Mouse (Mus musculus) gastrocnemius, postnatal 36 days (tissue): ENCODE measurements around the gene Snrnp70. TPM values are rescaled to one million over a fixed set of nuclear protein-coding genes. Genes with fewer than 3 reads are reported as not detected.

Source experiments
- DNase-seq, 2 experiments: peaks; one replicate each; pipeline ENCODE4 v3.0.0; 2022
- intact Hi-C: fragments of 180-260 bp; cut with DNase I; formaldehyde crosslinking; loops from one replicate; pipeline ENCODE4 v1.15.1; 2025
- long read RNA-seq, 2 experiments: library from polyadenylated mRNA; stranded (forward); transcript quantifications; one replicate each; pipeline ENCODE4 v2.0.0; 2021
- total RNA-seq, 2 experiments: library from RNA; stranded (reverse); gene quantifications; 2 replicates each; pipeline ENCODE4 v1.2.3; 2021

Gene Snrnp70
- 10 to 100 TPM; 70.2 to 84.1 TPM for total RNA-seq
- long read RNA-seq, experiment 1, partial matches to known transcripts: 1 of 44 reads
- long read RNA-seq, experiment 1, other reads (novel, unspliced or antisense): 42 of 44 reads
- long read RNA-seq, experiment 2, partial matches to known transcripts: 0 of 45 reads
- long read RNA-seq, experiment 2, other reads (novel, unspliced or antisense): 41 of 45 reads

DNA sequence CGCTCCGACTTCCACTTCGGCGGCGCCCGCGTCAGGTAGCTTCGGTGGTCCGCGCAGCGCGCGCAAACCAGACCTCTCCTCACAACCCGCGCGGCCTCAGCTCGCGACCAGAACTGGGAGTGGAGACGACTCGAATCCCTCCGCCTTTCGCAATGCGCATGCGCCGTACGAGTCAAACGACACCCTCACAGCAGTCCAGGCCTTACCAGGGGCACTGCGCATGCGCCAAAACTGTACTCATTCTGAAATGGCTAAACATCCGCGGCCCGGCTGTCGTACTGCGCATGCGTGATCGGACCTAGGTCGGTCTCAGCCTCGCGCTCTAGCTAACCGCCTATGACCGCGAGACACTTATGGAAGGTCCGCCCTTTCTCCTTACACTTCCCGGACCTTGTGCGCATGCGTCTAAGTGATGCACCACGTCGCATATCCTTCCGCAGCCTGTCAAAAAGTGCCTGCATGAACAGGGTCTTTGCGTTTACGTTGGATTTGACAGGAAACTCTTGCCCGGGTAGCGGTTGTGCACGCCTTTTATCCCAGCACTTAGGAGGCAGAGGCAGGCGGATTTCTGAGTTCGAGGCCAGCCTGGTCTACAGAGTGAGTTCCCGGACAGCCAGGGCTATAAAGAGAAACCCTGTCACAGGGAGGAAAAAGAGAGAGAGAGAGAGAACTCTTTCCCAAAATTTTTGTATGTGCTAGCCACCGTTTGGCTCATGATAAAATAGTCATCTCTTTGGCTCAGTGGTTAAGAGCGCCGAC is at the start of gene Snrnp70:
Snrnp70 (minus strand) TSS at position 165 of the 759 bp plus-strand sequence.
- intact Hi-C loops: loop anchor here (5.0 kb wide), 1 partner anchor 93 kb away; no protein-coding TSS in a partner anchor

GRCm38 (mm10) chr7:45443526-45444420 is 48.2 kb upstream of the Snrnp70 start:
- intact Hi-C loops: no loop called here

More for the DNA sequence above, at the start of gene Snrnp70:
- DNase-seq: peak; percentile 100

DNA sequence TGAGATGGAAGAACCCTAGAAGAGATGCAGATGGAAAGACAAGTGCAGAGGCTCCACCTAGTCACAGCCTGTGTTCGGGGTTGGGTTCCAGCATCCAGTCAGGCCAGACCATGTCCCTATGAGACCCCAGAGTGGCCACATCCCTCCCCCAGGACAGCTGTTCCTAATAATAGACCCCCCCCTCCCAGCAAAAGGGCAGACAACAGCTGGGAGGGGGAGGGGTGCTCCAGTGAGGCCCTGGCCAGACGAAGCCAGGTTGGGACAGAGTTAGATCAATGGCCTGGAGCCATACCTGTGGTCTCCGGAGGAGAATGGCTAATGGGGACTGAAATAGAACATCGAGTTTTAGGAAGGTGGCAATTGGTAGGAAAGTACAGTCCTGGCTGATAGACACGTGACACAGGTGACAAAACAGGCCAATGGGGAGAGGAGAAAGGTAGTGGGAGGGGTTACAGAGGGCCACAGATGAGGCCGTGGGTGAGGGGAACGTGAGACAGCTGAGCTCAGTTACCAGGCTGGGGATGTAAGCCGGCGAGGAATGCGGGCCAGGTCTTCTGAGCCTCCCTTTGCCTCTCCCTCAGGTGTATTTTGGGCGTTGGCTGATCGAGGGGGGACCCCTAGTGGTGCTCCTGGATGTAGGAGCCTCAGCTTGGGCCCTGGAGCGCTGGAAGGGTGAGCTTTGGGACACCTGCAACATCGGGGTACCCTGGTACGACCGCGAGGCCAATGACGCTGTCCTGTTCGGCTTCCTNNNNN is 42.2 kb upstream of the Snrnp70 start, which contains the start of gene Ruvbl2:
Ruvbl2 (minus strand) TSS at position 576 of the 756 bp plus-strand sequence.
- intact Hi-C loops: loop anchor here (1.0 to 5.0 kb wide), 2 partner anchors 31 to 135 kb away; no protein-coding TSS in a partner anchor
- peak; percentile 52 to 54 for DNase-seq

More at GRCm38 (mm10) chr7:45443526-45444420, 48.2 kb upstream of the Snrnp70 start:
- DNase-seq: no peak

DNA sequence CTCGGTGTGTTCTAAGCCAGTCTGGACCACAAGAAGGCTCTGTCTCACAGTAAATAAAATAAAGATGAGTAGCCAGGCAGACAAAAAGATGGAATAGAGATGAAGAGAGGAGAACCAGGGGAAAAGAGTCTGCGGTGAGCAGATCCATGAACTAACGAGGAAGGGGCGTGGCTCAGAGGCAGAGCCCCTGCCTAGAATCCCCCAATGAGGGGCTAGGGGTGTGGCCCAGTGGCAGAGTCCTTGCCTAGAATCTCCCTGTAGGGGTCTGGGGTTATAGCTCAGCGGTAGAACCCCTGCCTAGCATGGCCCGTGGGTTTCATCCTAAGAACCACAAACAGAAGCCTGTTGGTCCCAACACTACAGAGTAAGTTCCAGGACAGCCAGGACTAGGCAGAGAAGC is 41.5 kb upstream of the Snrnp70 start:
- intact Hi-C loops: loop anchor here (5.0 kb wide), 1 partner anchor 135 kb away; no protein-coding TSS in a partner anchor
- DNase-seq: no peak

DNA sequence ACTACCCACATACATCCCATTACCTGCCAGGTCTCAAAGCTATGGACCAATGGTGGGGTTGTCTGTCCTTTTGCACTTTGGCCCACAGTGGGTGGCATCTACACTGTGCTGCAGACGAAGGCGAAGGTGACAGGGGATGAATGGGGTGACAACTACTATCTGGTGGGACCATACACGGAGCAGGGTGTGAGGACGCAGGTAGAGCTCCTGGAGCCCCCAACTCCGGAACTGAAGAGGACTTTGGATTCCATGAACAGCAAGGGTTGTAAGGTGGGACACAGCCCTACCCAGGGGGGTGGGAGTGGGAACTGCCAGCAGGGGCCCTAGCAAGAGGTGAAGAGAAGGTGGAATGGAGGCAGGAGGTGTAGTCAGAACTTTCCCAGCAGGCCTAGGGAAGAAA is 40.9 kb upstream of the Snrnp70 start:
- no peak for DNase-seq
- intact Hi-C loops: loop anchor here (5.0 kb wide), 1 partner anchor 134 kb away; no protein-coding TSS in a partner anchor

- peak in 1 of 2 experiments; percentile 32 for DNase-seq
- intact Hi-C loops: loop anchor here (5.0 kb wide), 1 partner anchor 133 kb away; no protein-coding TSS in a partner anchor
Measured at GRCm38 (mm10) chr7:45435038-45435437, 39.5 kb upstream of the Snrnp70 start.

GRCm38 (mm10) chr7:45434203-45435015 is 38.9 kb upstream of the Snrnp70 start, which contains the start of gene Gys1:
Gys1 (plus strand) TSS chr7:45434844.
- peak; percentile 100 for DNase-seq
- intact Hi-C loops: loop anchor here (5.0 kb wide), 1 partner anchor 132 kb away; no protein-coding TSS in a partner anchor

GRCm38 (mm10) chr7:45433835-45434202 is 38.3 kb upstream of the Snrnp70 start:
- no peak for DNase-seq
- intact Hi-C loops: no loop called here

- intact Hi-C loops: no loop called here
- no peak for DNase-seq
Measured at GRCm38 (mm10) chr7:45426556-45426955, 31.0 kb upstream of the Snrnp70 start.

GRCm38 (mm10) chr7:45421194-45421593 is 25.7 kb upstream of the Snrnp70 start:
- DNase-seq: no peak
- intact Hi-C loops: no loop called here

DNA sequence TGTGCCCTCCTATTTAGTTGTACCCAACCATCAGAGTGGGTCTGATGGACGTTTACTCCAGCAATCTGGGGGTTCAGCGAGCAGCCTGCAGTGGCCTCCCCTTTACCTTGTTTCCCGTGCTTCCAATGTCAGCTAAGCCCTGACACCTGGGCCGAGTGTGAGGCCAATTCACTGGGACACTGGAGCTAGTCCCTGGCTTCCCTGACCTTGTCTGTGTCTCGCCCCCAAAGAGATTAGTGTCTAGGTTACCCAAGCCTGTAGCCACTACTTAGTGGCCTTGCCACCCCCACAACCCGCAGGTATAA is 25.0 kb upstream of the Snrnp70 start, which contains the start of gene Lhb:
Lhb (plus strand) TSS at position 206 of the 305 bp plus-strand sequence.
- DNase-seq: no peak
- intact Hi-C loops: no loop called here

GRCm38 (mm10) chr7:45419859-45420614 is 24.5 kb upstream of the Snrnp70 start:
- DNase-seq: no peak

GRCm38 (mm10) chr7:45417962-45418492 is 22.5 kb upstream of the Snrnp70 start:
- intact Hi-C loops: no loop called here
- no peak for DNase-seq

More at GRCm38 (mm10) chr7:45419859-45420614, 24.5 kb upstream of the Snrnp70 start:
- intact Hi-C loops: no loop called here

DNA sequence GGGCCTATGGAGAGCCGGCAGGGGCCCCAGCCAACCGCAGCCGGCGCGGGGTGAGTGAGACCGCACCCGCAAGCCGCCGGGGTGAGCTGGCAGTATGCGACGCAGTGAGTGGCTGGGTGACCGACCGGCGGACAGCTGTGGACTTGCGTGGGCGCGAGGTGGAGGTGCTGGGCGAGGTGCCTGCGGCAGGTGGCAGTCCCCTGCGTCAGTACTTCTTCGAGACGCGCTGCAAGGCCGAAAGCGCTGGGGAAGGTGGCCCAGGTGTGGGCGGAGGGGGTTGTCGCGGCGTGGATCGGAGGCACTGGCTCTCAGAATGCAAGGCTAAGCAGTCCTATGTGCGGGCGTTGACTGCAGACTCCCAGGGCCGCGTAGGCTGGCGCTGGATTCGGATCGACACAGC is 20.1 kb upstream of the Snrnp70 start:
- intact Hi-C loops: no loop called here
- no peak for DNase-seq

DNA sequence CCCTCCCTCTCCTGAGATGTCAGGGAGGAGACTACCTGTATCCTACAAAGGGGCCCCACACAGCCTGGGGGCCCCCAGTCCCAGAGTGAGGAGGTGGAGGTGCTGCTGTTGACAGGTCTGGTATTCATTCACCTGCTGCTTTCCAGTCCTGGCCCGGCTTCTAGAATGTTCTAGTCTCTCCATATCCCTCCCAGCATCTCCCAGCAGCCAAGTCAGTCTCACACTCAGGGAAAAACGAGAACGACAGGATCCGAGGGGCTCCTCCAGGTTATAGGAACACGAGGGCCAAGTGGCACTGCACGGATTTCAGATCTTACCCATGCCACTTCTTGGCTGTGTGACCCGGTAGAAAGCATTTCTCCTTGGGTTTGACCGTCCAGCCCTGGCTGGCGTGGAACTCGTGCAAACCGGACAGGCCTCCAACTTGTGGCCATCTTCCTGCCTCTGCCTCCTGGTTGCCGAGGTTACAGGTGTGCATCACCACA is 19.2 kb upstream of the Snrnp70 start:
- intact Hi-C loops: no loop called here
- DNase-seq: no peak

GRCm38 (mm10) chr7:45413864-45414739 is 18.6 kb upstream of the Snrnp70 start:
- DNase-seq: no peak
- intact Hi-C loops: no loop called here
